Comparison of ENCODE assay signal across 14 mouse cellular contexts in genomic region chr1:65654460-65654859, GRCm38 (mm10).
A peak's percentile ranks its signal among the peaks of the same experiment; 100 is the strongest.
DNase-seq lines count a peak whose midpoint lies in the region; ATAC-seq and TF ChIP-seq lines count a peak whose summit lies in the region.
"Had no signal": no experiment of that assay in that cellular context is flagged by ENCODE, and none has a peak within 500 bp of the region (broad histone marks: within the 10 kb centered on the region; RNA-seq: fewer than 3 reads in every experiment).

No protein-coding gene starts in this region.

- no peaks in the 10 kb centered on the region for H3K36me3 ChIP-seq in forebrain, postnatal 0 days (ENCODE audit: insufficient read depth)
- H3K36me3 ChIP-seq in forebrain, embryonic 11.5 days (ENCODE audit: control insufficient read depth, insufficient read depth, low read length), result no peaks in the 10 kb centered on the region
- no peaks in the 10 kb centered on the region for H3K36me3 ChIP-seq in midbrain, embryonic 14.5 days (ENCODE audit: control insufficient read depth, insufficient read depth, low read length)
- no peaks in the 10 kb centered on the region for H3K36me3 ChIP-seq in midbrain, embryonic 13.5 days
- no peaks in the 10 kb centered on the region for H3K36me3 ChIP-seq in heart, embryonic 10.5 days
- H3K36me3 ChIP-seq: G1E; hindbrain, embryonic 15.5 days; liver, embryonic 13.5 days had no signal

- WGBS in forebrain, postnatal 0 days, result 68% methylated on average over 2 of the region's 2 CpGs
- WGBS in forebrain, embryonic 11.5 days, result 78% methylated on average over 2 of the region's 2 CpGs
- WGBS in midbrain, embryonic 14.5 days, result 88% methylated on average over 2 of the region's 2 CpGs
- 80% methylated on average over 2 of the region's 2 CpGs for WGBS in midbrain, embryonic 13.5 days
- 81% methylated on average over 2 of the region's 2 CpGs for WGBS in heart, embryonic 10.5 days

- ATAC-seq in cerebellum, adult (ENCODE audit: insufficient number of reproducible peaks, low FRiP score, low TSS enrichment), result peak; percentile 36; the same call in 1 of the 2 replicates
- ATAC-seq in forebrain, postnatal 0 days, result no peak
- no peak for ATAC-seq in forebrain, embryonic 11.5 days (replicated peaks; ENCODE audit: low FRiP score)
- ATAC-seq in midbrain, embryonic 14.5 days (ENCODE audit: low FRiP score, low TSS enrichment), result no peak
- no peak for ATAC-seq in midbrain, embryonic 13.5 days

- no peak overlapping the region for H3K27ac ChIP-seq in forebrain, postnatal 0 days (ENCODE audit: low read depth, low read length)
- H3K27ac ChIP-seq in forebrain, embryonic 11.5 days (ENCODE audit: low read depth, low read length), result no peak overlapping the region
- H3K27ac ChIP-seq in midbrain, embryonic 14.5 days (replicated peaks; ENCODE audit: low read depth, low read length), result no peak overlapping the region
- H3K27ac ChIP-seq in midbrain, embryonic 13.5 days, result no peak overlapping the region
- no peak overlapping the region for H3K27ac ChIP-seq in heart, embryonic 10.5 days
- H3K27ac ChIP-seq: hindbrain, embryonic 15.5 days; liver, embryonic 13.5 days had no signal

- TF ChIP-seq CTCF in forebrain, postnatal 0 days (IDR thresholded peaks at IDR 0.05; ENCODE audit: low read depth), result peak; percentile 46

- H3K27me3 ChIP-seq in forebrain, postnatal 0 days (ENCODE audit: insufficient read depth, low read length), result no peaks in the 10 kb centered on the region
- no peaks in the 10 kb centered on the region for H3K27me3 ChIP-seq in forebrain, embryonic 11.5 days (ENCODE audit: control insufficient read depth, insufficient read depth, low read length)
- no peaks in the 10 kb centered on the region for H3K27me3 ChIP-seq in midbrain, embryonic 14.5 days (ENCODE audit: control insufficient read depth, insufficient read depth, low read length)
- no peaks in the 10 kb centered on the region for H3K27me3 ChIP-seq in midbrain, embryonic 13.5 days
- H3K27me3 ChIP-seq in heart, embryonic 10.5 days (ENCODE audit: insufficient read depth, poor library complexity, severe bottlenecking), result no peaks in the 10 kb centered on the region
- H3K27me3 ChIP-seq: hindbrain, embryonic 15.5 days; liver, embryonic 13.5 days had no signal

- H3K9ac ChIP-seq in forebrain, postnatal 0 days, result no peak overlapping the region
- no peak overlapping the region for H3K9ac ChIP-seq in forebrain, embryonic 11.5 days (ENCODE audit: low read length)
- no peak overlapping the region for H3K9ac ChIP-seq in midbrain, embryonic 14.5 days (replicated peaks; ENCODE audit: low read length)
- no peak overlapping the region for H3K9ac ChIP-seq in midbrain, embryonic 13.5 days (replicated peaks)
- H3K9ac ChIP-seq: hindbrain, embryonic 15.5 days; liver, embryonic 13.5 days had no signal

- H3K4me2 ChIP-seq in forebrain, postnatal 0 days (ENCODE audit: low read depth), result no peak overlapping the region
- no peak overlapping the region for H3K4me2 ChIP-seq in forebrain, embryonic 11.5 days (ENCODE audit: low read depth, low read length, severe bottlenecking)
- H3K4me2 ChIP-seq in midbrain, embryonic 14.5 days (ENCODE audit: low read length), result no peak overlapping the region
- H3K4me2 ChIP-seq in midbrain, embryonic 13.5 days (replicated peaks), result no peak overlapping the region
- H3K4me2 ChIP-seq: hindbrain, embryonic 15.5 days; liver, embryonic 13.5 days had no signal

- H3K4me1 ChIP-seq in forebrain, postnatal 0 days (ENCODE audit: insufficient read depth), result no peaks in the 10 kb centered on the region
- H3K4me1 ChIP-seq in forebrain, embryonic 11.5 days (replicated peaks; ENCODE audit: control insufficient read depth, insufficient read depth, low read length), result no peaks in the 10 kb centered on the region
- no peaks in the 10 kb centered on the region for H3K4me1 ChIP-seq in midbrain, embryonic 14.5 days (ENCODE audit: control insufficient read depth, insufficient read depth, low read length)
- no peaks in the 10 kb centered on the region for H3K4me1 ChIP-seq in midbrain, embryonic 13.5 days (replicated peaks)
- H3K4me1 ChIP-seq in heart, embryonic 10.5 days, result no peaks in the 10 kb centered on the region
- H3K4me1 ChIP-seq: hindbrain, embryonic 15.5 days; liver, embryonic 13.5 days had no signal

- no peak overlapping the region for H3K4me3 ChIP-seq in forebrain, postnatal 0 days (ENCODE audit: low read depth, low read length)
- H3K4me3 ChIP-seq in forebrain, embryonic 11.5 days (ENCODE audit: low read depth, low read length), result no peak overlapping the region
- H3K4me3 ChIP-seq in midbrain, embryonic 14.5 days (replicated peaks; ENCODE audit: low read depth, low read length), result no peak overlapping the region
- H3K4me3 ChIP-seq in midbrain, embryonic 13.5 days (replicated peaks), result no peak overlapping the region
- H3K4me3 ChIP-seq in heart, embryonic 10.5 days, result no peak overlapping the region
- H3K4me3 ChIP-seq: hindbrain, embryonic 15.5 days; liver, embryonic 13.5 days had no signal

- no peaks in the 10 kb centered on the region for H3K9me3 ChIP-seq in forebrain, postnatal 0 days (ENCODE audit: low read length)
- no peaks in the 10 kb centered on the region for H3K9me3 ChIP-seq in forebrain, embryonic 11.5 days (ENCODE audit: control insufficient read depth, low read length)
- H3K9me3 ChIP-seq in midbrain, embryonic 14.5 days (ENCODE audit: control insufficient read depth, low read length), result no peaks in the 10 kb centered on the region
- H3K9me3 ChIP-seq in midbrain, embryonic 13.5 days, result no peaks in the 10 kb centered on the region; the same call in 1 of the 2 replicates
- no peaks in the 10 kb centered on the region for H3K9me3 ChIP-seq in heart, embryonic 10.5 days
- H3K9me3 ChIP-seq: G1E; hindbrain, embryonic 15.5 days; liver, embryonic 13.5 days had no signal

- no peak for DNase-seq in cerebellum, adult 9-11 months
- DNase-seq in forebrain, postnatal 0 days, result no peak
- no peak for DNase-seq in forebrain, embryonic 11.5 days (ENCODE audit: low spot score)
- peak; percentile 12 for DNase-seq in midbrain, embryonic 14.5 days
- DNase-seq in urinary bladder, postnatal 25 days (ENCODE audit: low spot score), result no peak
- DNase-seq in heart, embryonic 10.5 days (ENCODE audit: low spot score), result no peak
- DNase-seq: heart, adult 11 months; liver, embryonic 13.5 days; lung, postnatal 10 days; thymus, adult 18-20 months had no signal
